Mouse (Mus musculus) forebrain, embryonic 14.5 days (tissue): ENCODE measurements around the gene Nkd2. TPM values are rescaled to one million over a fixed set of nuclear protein-coding genes. Genes with fewer than 3 reads are reported as not detected.
A peak's percentile ranks its signal among the peaks of the same experiment; 100 is the strongest.

ENCODE experiments used
- ATAC-seq: fragments of 200-750 bp; cut with Nextera tagmentation; 2 replicates; pipeline ENCODE4 v1.8.0; 2017; ENCODE audit warnings: mild to moderate bottlenecking, moderate library complexity
- DNase-seq: peaks from one replicate; pipeline ENCODE4 v3.0.0-alpha.2; 2015; ENCODE audit warnings: low spot score
- H3K27ac ChIP-seq: fragments of 300-500 bp; sonication (generic); 2 replicates; pipeline ENCODE4 v1.5.1; 2014; ENCODE audit warnings: low read depth, mild to moderate bottlenecking, control low read depth, low read length, moderate library complexity
- H3K27me3 ChIP-seq: fragments of 300-500 bp; sonication (generic); replicated peaks from 2 replicates; pipeline ENCODE4 v1.6.1; 2014; ENCODE audit warnings: low read length, control low read depth, mixed read lengths; ENCODE audit not compliant: control insufficient read depth, insufficient read depth
- H3K36me3 ChIP-seq: fragments of 300-500 bp; sonication (generic); 2 replicates; pipeline ENCODE4 v1.6.1; 2014; ENCODE audit warnings: low read length, control low read depth; ENCODE audit not compliant: control insufficient read depth, insufficient read depth
- H3K4me1 ChIP-seq: fragments of 300-500 bp; sonication (generic); 2 replicates; pipeline ENCODE4 v1.6.1; 2014; ENCODE audit warnings: antibody characterized with exemption, low read length, control low read depth; ENCODE audit not compliant: control insufficient read depth, insufficient read depth
- H3K4me2 ChIP-seq: fragments of 300-500 bp; sonication (generic); 2 replicates; pipeline ENCODE4 v1.6.1; 2014; ENCODE audit warnings: mild to moderate bottlenecking, control low read depth, low read length
- H3K4me3 ChIP-seq: fragments of 300-500 bp; sonication (generic); 2 replicates; pipeline ENCODE4 v1.5.1; 2014; ENCODE audit warnings: low read depth, low read length, control low read depth
- H3K9ac ChIP-seq: fragments of 300-500 bp; sonication (generic); 2 replicates; pipeline ENCODE4 v1.6.1; 2014; ENCODE audit warnings: mild to moderate bottlenecking, low read length, control low read depth, moderate library complexity
- H3K9me3 ChIP-seq: fragments of 300-500 bp; sonication (generic); replicated peaks from 2 replicates; pipeline ENCODE4 v1.6.1; 2016; ENCODE audit warnings: low read length, control low read depth, mixed read lengths; ENCODE audit not compliant: control insufficient read depth
- WGBS: fragments of 180-500 bp; shearing (Covaris S2); extraction: QIAGEN DNeasy Blood & Tissue Kit; methylation state at CpG from one replicate; pipeline ENCODE4 v1.1.7; 2014; 5-methylcytosine and 5-hydroxymethylcytosine counted together
- polyA plus RNA-seq: library from polyadenylated mRNA; unstranded; fragments of >200 nt; fragmentation: Nextera tagmentation; extraction: Ambion mirVana; gene quantifications from 2 replicates; pipeline ENCODE4 v1.2.1, GENCODE M21; 2014

Gene Nkd2
- polyA plus RNA-seq, 1 experiment from 2014 or later: 6.2 TPM

DNA sequence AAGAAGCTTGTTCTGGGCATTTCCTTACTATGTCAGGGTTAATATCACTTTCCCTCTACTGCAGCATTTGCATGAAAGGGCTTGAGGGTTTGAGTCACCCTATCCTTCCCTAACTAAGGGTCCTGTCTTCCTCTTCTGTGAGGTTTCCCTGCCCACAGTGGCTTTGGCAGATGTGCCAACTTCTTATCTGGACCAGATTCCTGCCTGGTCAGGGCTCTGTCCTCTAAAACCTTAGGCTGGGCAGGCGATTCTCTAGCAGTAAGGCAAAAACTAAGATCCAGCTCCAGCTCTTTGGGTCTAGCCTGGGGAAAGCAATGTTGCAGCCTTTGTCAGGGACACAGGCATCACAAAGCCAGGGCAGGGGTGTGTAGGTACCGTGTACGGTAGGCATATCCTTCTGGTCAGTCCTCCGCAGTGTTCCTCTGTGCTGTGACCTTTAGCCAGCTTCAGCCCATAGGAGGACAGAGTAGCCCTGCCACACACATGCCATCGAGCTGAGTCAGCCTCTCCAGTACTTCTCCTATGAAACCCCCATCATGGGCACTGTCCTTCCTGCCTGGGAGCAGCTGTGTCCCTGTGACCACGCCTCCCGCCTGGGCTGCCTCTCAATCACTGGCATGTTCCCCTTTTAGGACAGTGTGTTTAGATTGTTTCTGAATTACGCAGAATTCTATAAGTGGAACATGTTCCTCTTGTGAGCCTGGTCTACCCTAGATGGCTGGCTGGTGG lies 43.8 kb downstream of the Nkd2 start:
- no peak overlapping the region for H3K9ac ChIP-seq
- no peaks in the 10 kb centered on the region for H3K27me3 ChIP-seq
- WGBS: 97% methylated on average over 8 of the region's 8 CpGs
- H3K4me2 ChIP-seq: no peak overlapping the region
- H3K36me3 ChIP-seq: peaks cover 56% of the 10 kb centered on the region
- ATAC-seq (no peak), DNase-seq (no peak)
- no peak overlapping the region for H3K27ac ChIP-seq
- H3K9me3 ChIP-seq: no peaks in the 10 kb centered on the region
- H3K4me1 ChIP-seq: no peaks in the 10 kb centered on the region
- H3K4me3 ChIP-seq: no peak overlapping the region

DNA sequence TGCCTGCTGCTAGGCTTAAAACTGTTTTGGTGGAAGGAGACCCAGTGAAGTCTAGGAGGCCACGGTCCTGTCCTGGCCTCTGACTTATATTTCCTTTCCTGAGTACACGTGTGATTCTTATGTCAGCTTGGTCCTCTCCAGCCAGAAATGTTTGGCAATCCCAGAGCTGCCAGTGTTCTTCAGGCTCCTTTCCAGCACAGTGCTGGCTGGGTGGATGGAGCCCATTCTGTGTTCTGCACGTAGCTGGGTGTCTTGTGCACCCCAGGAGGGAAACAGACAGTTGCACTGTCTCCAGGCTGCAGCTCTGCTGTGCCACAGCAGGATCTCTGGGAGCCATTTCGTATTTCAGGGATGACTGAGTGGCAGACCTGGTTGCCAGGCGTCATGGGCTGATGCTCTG lies 48.3 kb downstream of the Nkd2 start:
- Histone ChIP-seq H3K4me3 (no peak overlapping the region), H3K4me1 (no peaks in the 10 kb centered on the region), H3K27ac (no peak overlapping the region), H3K9me3 (no peaks in the 10 kb centered on the region), H3K4me2 (no peak overlapping the region), H3K9ac (no peak overlapping the region), H3K27me3 (no peaks in the 10 kb centered on the region), H3K36me3 (peaks cover 75% of the 10 kb centered on the region)
- ATAC-seq (no peak), DNase-seq (no peak)
- 86% methylated on average over 5 of the region's 5 CpGs for WGBS

DNA sequence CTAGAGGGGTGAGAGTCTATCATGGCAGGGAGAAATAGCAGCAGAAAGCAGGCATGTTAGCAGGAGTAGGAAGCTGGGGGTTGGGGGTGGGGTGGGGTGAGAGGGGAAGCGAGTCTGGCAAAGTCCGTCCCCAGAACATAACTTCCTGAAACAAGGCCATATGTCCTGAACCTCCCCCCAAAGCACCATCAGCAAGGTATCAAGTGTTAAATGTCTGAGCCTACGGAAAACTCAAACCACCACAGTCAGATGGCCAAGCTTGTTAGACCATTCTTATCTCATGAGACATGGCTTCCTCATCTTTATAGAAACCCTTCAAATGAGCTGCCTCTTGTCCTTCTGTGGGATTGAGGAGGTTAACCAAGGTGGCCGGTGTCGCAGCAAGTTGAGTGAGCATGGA lies 54.3 kb downstream of the Nkd2 start:
- Histone ChIP-seq H3K4me1 (no peaks in the 10 kb centered on the region), H3K36me3 (peaks cover 81% of the 10 kb centered on the region)

DNA sequence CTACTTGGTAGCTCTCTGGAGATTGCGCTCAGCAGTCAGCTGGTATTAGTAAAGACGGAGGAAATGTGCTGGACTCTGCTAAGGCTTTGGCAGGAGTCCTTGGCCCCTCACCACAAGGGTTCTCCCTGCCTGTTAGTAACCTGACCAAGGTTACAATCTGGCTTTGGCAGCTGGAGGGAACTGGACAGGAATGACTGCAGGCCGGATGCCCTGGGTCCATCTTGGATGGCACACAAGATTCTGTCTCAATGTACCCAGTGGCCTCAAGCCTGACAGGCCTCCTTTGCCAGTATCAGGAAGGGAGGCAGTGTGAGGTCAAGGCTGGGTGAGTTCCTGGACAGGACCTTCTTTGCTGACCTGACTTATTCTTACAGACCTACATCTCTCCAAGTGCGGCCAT lies 55.3 kb downstream of the Nkd2 start:
- no peaks in the 10 kb centered on the region for H3K27me3 ChIP-seq
- 93% methylated on average over 4 of the region's 4 CpGs for WGBS
- H3K9ac ChIP-seq: no peak overlapping the region
- H3K36me3 ChIP-seq: peaks cover 82% of the 10 kb centered on the region
- H3K4me3 ChIP-seq: no peak overlapping the region
- no peak overlapping the region for H3K27ac ChIP-seq
- ATAC-seq (no peak), DNase-seq (no peak)
- H3K9me3 ChIP-seq: no peaks in the 10 kb centered on the region
- H3K4me2 ChIP-seq: no peak overlapping the region
- no peaks in the 10 kb centered on the region for H3K4me1 ChIP-seq

More for the DNA sequence above, 54.3 kb downstream of the Nkd2 start:
- Histone ChIP-seq H3K9me3 (no peaks in the 10 kb centered on the region), H3K4me2 (no peak overlapping the region), H3K9ac (no peak overlapping the region), H3K27ac (no peak overlapping the region), H3K4me3 (no peak overlapping the region), H3K27me3 (no peaks in the 10 kb centered on the region)
- DNase-seq (no peak), ATAC-seq (no peak)
- 91% methylated on average over 5 of the region's 5 CpGs for WGBS

DNA sequence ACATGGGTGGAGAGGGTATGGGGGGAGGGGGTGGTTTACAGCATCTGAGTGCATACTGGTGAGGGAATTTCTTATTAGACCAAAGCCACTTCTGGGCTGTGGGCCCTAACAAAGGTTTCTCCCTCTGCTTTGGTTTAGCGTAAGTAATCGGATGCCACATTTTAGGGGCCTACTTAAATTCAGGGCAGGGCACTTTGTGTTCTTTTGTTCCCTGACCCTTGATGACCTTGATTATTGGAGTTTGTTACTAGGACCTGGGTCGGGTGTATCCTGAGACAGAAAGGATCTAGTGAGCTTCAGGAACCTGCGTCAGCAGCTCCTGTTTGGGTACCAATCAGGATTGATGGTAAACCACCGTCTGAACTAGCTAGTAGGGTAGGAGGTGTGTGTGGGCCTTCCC lies 64.9 kb downstream of the Nkd2 start:
- Histone ChIP-seq H3K4me2 (no peak overlapping the region), H3K4me3 (no peak overlapping the region), H3K9me3 (no peaks in the 10 kb centered on the region), H3K36me3 (peaks cover 25% of the 10 kb centered on the region), H3K27me3 (no peaks in the 10 kb centered on the region), H3K9ac (no peak overlapping the region), H3K4me1 (no peaks in the 10 kb centered on the region), H3K27ac (no peak overlapping the region)
- DNase-seq: no peak
- 52% methylated on average over 5 of the region's 5 CpGs for WGBS
- no peak for ATAC-seq

DNA sequence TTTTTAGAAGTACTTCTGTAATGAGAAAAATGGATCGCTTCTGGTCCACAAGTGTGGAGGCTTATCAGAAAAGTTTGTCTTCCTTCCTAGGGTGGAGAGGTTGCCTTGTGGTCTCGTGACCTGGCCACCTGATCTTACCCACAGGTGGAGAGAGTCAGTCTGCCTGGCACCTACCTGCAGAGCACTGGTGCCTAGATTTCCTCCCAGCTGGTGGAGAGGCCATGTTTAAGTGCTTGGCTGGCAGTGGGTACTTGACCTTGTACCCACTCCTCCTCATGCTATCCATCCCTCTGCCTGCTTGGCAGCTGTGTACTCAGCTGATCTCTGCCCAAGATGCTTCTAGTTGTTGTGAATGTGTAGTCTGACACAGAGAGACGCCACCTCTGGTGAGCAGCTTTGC lies 69.9 kb downstream of the Nkd2 start:
- H3K27ac ChIP-seq: no peak overlapping the region
- WGBS: 87% methylated on average over 3 of the region's 3 CpGs
- no peak overlapping the region for H3K9ac ChIP-seq
- no peak overlapping the region for H3K4me2 ChIP-seq
- no peaks in the 10 kb centered on the region for H3K36me3 ChIP-seq
- no peaks in the 10 kb centered on the region for H3K4me1 ChIP-seq
- ATAC-seq (no peak), DNase-seq (no peak)
- no peak overlapping the region for H3K4me3 ChIP-seq
- no peaks in the 10 kb centered on the region for H3K27me3 ChIP-seq
- H3K9me3 ChIP-seq: no peaks in the 10 kb centered on the region

DNA sequence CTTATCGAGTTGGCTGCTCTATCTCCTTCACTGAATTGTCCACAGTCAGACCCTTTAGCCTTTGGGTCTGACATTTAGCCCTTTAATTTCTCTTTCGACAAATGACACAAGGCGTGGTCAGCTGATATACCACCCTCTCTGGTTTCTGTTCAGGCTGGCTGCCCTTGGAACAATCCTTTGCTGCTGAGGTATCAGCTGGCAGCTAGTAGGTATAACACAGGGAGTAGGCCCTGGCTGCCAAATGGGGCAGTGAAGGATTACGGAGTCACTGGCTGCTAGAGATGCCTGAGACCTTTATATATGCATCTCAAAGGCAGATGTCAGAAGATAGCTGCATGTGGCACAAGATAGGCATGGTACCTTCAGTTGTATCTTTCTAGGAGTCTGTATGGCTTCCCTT lies 71.6 kb downstream of the Nkd2 start:
- H3K36me3 ChIP-seq: no peaks in the 10 kb centered on the region
- DNase-seq (no peak), ATAC-seq (no peak)
- no peaks in the 10 kb centered on the region for H3K27me3 ChIP-seq
- no peak overlapping the region for H3K27ac ChIP-seq
- no peak overlapping the region for H3K4me3 ChIP-seq
- no peak overlapping the region for H3K9ac ChIP-seq
- H3K4me1 ChIP-seq: no peaks in the 10 kb centered on the region
- 88% methylated on average over 4 of the region's 4 CpGs for WGBS
- no peaks in the 10 kb centered on the region for H3K9me3 ChIP-seq
- H3K4me2 ChIP-seq: no peak overlapping the region

DNA sequence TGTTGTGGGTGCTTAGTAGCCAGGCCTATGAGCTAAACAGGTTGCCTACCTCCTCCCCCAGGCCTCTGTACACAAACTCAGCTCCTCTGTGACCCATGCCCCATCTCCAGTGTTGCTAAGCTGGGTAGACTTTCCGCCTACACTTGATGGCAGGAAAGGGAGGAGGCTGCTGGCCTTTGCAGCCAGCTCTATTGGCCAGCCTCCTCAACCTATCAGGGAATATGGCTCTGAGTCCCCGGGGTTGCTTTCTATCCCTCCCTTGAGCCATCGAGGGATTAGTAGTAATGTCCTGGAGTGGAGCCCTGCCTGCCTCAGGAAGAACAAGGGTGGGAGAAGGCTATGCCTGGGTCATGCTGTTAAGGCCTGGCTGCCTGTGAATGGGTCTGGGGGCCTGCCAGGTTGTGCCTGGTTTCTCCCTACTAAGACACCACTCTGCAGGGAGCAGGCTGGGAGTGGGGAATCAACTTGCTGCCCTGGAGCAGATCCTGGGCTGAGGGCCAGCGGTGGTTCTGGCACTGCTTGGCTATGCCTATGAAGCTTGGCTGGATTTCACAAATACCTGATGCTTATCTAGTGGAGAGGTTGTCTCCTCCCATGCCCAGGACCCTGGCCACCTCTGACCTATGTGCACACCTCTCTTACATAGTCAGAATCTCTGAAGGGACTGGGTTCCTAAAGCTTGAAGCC lies 73.8 kb downstream of the Nkd2 start:
- Histone ChIP-seq H3K9me3 (no peaks in the 10 kb centered on the region), H3K4me1 (no peaks in the 10 kb centered on the region), H3K9ac (no peak overlapping the region), H3K4me2 (no peak overlapping the region), H3K4me3 (no peak overlapping the region), H3K36me3 (no peaks in the 10 kb centered on the region), H3K27me3 (no peaks in the 10 kb centered on the region), H3K27ac (no peak overlapping the region; the same call in 1 of the 2 replicates)
- DNase-seq: peak; percentile 41
- ATAC-seq: no peak; the same call in 1 of the 2 replicates
- WGBS: 37% methylated on average over 4 of the region's 4 CpGs

DNA sequence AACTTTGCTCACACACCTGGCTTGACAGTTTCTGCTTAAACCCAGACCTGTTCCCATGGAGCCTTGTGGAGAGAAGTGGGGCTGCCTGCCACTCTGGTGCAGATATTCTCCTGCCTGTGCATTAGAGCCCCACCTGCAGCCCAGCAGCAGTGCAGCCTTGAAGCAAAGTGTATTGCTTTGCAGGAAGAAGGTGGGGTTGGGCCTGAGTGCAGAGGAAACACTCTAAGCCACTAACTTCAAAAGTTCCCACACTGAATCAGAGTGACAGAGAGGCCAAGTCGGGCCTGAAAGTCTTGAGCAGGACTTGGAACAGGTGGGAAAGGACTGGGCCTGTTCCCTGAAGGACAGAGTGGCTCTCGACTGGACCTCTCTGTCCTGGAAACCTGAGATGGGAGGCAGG lies 74.8 kb downstream of the Nkd2 start:
- DNase-seq (no peak), ATAC-seq (no peak)
- H3K27me3 ChIP-seq: no peaks in the 10 kb centered on the region
- no peaks in the 10 kb centered on the region for H3K9me3 ChIP-seq
- H3K27ac ChIP-seq: no peak overlapping the region
- no peak overlapping the region for H3K4me2 ChIP-seq
- no peaks in the 10 kb centered on the region for H3K36me3 ChIP-seq
- WGBS: 55% methylated on average over 2 of the region's 2 CpGs
- H3K4me3 ChIP-seq: no peak overlapping the region
- H3K9ac ChIP-seq: peak overlapping the region; percentile 8; the same call in 1 of the 2 replicates
- H3K4me1 ChIP-seq: no peaks in the 10 kb centered on the region
